Mouse (Mus musculus) adrenal gland, postnatal 36 days (tissue): ENCODE data around the gene Lctl. TPM values are rescaled to one million over a fixed set of nuclear protein-coding genes. Genes with fewer than 3 reads are reported as not detected.

Source experiments
- total RNA-seq, 2 experiments: library from RNA; stranded (reverse); gene quantifications; 2 replicates each; pipeline ENCODE4 v1.2.3; 2021

Lctl gene
- total RNA-seq, 2 experiments from 2014 or later: 0.69 to 2.6 TPM

Other genes starting within 250 kb of the Lctl start
- 10 to 100 TPM in 1 of 2 experiments, 1 to 10 TPM in 1; 6.3 to 12.7 TPM for gene Smad6, start 95.1 kb upstream of the Lctl start, total RNA-seq
- 1 to 10 TPM; 2.7 to 4.0 TPM for gene Zwilch, start 56.0 kb downstream of the Lctl start, total RNA-seq
- 1,000 to 10,000 TPM in 1 of 2 experiments, 100 to 1,000 TPM in 1; 960 to 1,012 TPM for gene Rpl4, start 56.2 kb downstream of the Lctl start, total RNA-seq
- 10 to 100 TPM; 20.7 to 21.3 TPM for gene Snapc5, start 62.1 kb downstream of the Lctl start, total RNA-seq
- 1 to 10 TPM; 2.5 to 2.7 TPM for gene Uchl4, start 118.1 kb downstream of the Lctl start, total RNA-seq
- 10 to 100 TPM; 80.4 to 91.1 TPM for gene Map2k1, start 136.5 kb downstream of the Lctl start, total RNA-seq
- gene Tipin, start 164.4 kb downstream of the Lctl start, total RNA-seq: 10 to 100 TPM; 15.9 to 20.6 TPM
- gene Dis3l, start 224.1 kb downstream of the Lctl start, total RNA-seq: 10 to 100 TPM; 20.9 to 21.5 TPM